Mouse (Mus musculus) embryonic fibroblast, embryonic 13.5 days (primary cell): ENCODE data around the gene Vamp5.

Source experiments
- CTCF ChIP-seq: IDR thresholded peaks from 2 replicates; pipeline ENCODE4 v1.5.1; 2011; ENCODE audit warnings: mild to moderate bottlenecking, control low read depth, low read length, moderate library complexity, borderline replicate concordance; ENCODE audit not compliant: insufficient read depth
- POLR2A ChIP-seq: IDR thresholded peaks from 2 replicates; pipeline ENCODE4 v1.6.1; 2011; ENCODE audit warnings: low read depth, mild to moderate bottlenecking, control low read depth, low read length, moderate library complexity

DNA sequence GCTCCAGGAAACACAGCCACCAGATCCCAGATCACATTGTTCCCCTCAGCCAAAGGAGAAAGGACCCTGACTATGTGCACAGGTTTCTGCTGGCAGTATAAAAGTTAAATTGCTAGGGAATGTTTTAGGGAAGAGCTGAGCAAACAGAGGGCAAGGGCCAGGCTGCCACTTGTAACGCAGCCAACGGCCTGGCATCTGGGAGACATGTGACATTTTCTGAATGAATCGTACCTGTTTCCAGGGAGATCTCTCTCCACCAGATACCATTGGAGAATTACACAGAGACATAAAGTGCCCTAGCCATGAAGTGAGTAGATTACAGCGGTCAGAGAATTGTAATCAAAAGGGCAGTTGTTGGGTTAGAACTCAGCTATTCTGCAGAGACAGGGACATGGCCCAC is 7.1 kb downstream of the Vamp5 start:
- TF ChIP-seq CTCF (no peak), POLR2A (no peak)
